Mouse (Mus musculus): Measurements from ENCODE around the gene Zfp869. TPM values are rescaled to one million over a fixed set of nuclear protein-coding genes. Genes with fewer than 3 reads are reported as not detected.
"Not testable (repeated sequence)": the region's sequence is repeated elsewhere in the genome, so short reads cannot be mapped to it uniquely, and the experiment has no call there.

Gene Zfp869
- polyA plus RNA-seq (2015; fragmentation: Nextera tagmentation; extraction: Ambion mirVana) = 14.6 and 16.8 TPM in 2 replicates

DNA sequence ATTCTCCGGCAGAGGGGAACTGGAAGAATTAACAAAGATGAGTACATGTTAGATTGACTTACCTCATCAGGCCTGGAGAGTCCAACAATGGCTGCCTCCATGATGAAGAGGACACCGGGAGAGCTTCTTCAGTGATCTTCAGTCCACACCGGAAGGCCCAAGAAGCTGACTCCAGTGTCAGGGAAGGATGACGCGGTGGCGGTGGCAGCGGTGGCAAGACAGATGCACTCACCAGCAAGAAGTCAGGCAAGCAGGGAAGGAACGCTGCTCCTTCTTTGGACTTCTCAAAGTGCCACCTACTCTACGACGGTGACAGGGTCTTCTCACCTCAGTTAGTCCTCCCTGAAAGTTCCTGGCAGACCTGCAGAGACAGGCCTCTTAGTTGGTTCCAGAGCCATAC lies at the start of gene Zfp869:
TSS of gene Zfp869 (minus strand) at position 101 of the 400 bp plus-strand sequence.
- H3K27ac ChIP-seq (ENCODE audit: low read length); H3K27me3 ChIP-seq (replicated peaks; ENCODE audit: insufficient read depth, low read length); H3K4me1 ChIP-seq (ENCODE audit: insufficient read depth, low read depth, low read length); H3K4me3 ChIP-seq (ENCODE audit: low read depth, low read length); ATAC-seq; H3K9ac ChIP-seq (replicated peaks; ENCODE audit: low read depth); DNase-seq (ENCODE audit: low spot score); H3K9me3 ChIP-seq (ENCODE audit: low read length); H3K4me2 ChIP-seq (replicated peaks; ENCODE audit: low read depth, low read length): not testable (repeated sequence)
- WGBS = 97% methylated on average over 8 of the region's 10 CpGs
- peaks cover 31% of the 10 kb centered on the region; the same call in 1 of the 2 replicates for H3K36me3 ChIP-seq (ENCODE audit: insufficient read depth, low read length)

DNA sequence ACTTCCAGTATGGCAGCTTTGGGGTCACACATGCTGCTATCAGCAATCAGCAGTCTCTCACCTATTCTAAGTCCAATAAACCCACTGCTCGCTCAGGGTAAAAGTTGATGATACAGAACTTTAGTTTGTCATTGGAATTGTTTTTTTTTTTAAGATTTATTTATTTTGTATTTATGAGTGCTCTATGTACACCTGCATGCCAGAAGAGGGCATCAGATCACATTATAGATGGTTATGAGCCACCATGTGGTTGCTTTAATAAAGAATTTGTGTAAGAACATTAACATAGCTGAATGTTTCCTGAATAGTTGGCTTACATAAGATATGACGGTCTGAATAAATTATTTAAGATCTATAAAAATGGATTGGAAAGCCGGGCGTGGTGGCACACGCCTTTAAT lies 47.8 kb upstream of the Zfp869 start:
- no peak overlapping the region for H3K4me3 ChIP-seq (ENCODE audit: low read depth, low read length)
- DNase-seq (ENCODE audit: low spot score) (no peak), ATAC-seq (no peak)
- H3K36me3 ChIP-seq (ENCODE audit: insufficient read depth, low read length) = no peaks in the 10 kb centered on the region
- H3K4me2 ChIP-seq (replicated peaks; ENCODE audit: low read depth, low read length) = no peak overlapping the region
- TF ChIP-seq EP300 (IDR thresholded peaks at IDR 0.05) (no peak), CTCF (IDR thresholded peaks at IDR 0.05) (peak; percentile 16; the same call in 1 of the 2 replicates)
- no peaks in the 10 kb centered on the region for H3K27me3 ChIP-seq (replicated peaks; ENCODE audit: insufficient read depth, low read length)
- 96% methylated on average over 5 of the region's 5 CpGs for WGBS
- H3K9me3 ChIP-seq (ENCODE audit: low read length) = no peaks in the 10 kb centered on the region
- H3K9ac ChIP-seq (replicated peaks; ENCODE audit: low read depth) = no peak overlapping the region
- no peaks in the 10 kb centered on the region for H3K4me1 ChIP-seq (ENCODE audit: insufficient read depth, low read depth, low read length)
- H3K27ac ChIP-seq (ENCODE audit: low read length) = no peak overlapping the region

DNA sequence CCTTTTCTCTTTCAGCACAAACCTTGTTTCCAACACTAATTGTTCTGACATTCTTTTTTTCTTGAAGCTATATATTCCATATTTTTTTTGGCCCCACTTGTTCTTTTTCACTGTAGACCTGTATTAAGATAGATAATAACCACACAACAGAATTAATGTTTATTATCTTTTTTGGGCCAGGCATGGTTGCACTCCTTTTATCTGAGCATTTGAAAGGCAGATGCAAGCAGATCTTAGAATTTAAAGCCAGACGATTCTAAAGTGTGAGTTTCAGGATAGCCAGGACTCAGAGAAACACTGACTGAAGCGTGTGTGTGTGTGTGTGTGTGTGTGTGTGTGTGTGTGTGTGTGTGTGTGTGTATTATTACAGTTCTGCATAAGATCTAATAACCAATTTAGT lies 41.9 kb upstream of the Zfp869 start:
- ATAC-seq (no peak), DNase-seq (ENCODE audit: low spot score) (no peak)
- Histone ChIP-seq H3K36me3 (ENCODE audit: insufficient read depth, low read length) (no peaks in the 10 kb centered on the region), H3K4me2 (replicated peaks; ENCODE audit: low read depth, low read length) (no peak overlapping the region), H3K27ac (ENCODE audit: low read length) (no peak overlapping the region), H3K9ac (replicated peaks; ENCODE audit: low read depth) (no peak overlapping the region), H3K9me3 (ENCODE audit: low read length) (no peaks in the 10 kb centered on the region), H3K27me3 (replicated peaks; ENCODE audit: insufficient read depth, low read length) (no peaks in the 10 kb centered on the region), H3K4me3 (ENCODE audit: low read depth, low read length) (no peak overlapping the region), H3K4me1 (ENCODE audit: insufficient read depth, low read depth, low read length) (peaks cover 7% of the 10 kb centered on the region; the same call in 1 of the 2 replicates)
- 85% methylated on average over 2 of the region's 2 CpGs for whole genome bisulfite sequencing
- TF ChIP-seq CTCF (IDR thresholded peaks at IDR 0.05) (no peak), EP300 (IDR thresholded peaks at IDR 0.05) (no peak)

DNA sequence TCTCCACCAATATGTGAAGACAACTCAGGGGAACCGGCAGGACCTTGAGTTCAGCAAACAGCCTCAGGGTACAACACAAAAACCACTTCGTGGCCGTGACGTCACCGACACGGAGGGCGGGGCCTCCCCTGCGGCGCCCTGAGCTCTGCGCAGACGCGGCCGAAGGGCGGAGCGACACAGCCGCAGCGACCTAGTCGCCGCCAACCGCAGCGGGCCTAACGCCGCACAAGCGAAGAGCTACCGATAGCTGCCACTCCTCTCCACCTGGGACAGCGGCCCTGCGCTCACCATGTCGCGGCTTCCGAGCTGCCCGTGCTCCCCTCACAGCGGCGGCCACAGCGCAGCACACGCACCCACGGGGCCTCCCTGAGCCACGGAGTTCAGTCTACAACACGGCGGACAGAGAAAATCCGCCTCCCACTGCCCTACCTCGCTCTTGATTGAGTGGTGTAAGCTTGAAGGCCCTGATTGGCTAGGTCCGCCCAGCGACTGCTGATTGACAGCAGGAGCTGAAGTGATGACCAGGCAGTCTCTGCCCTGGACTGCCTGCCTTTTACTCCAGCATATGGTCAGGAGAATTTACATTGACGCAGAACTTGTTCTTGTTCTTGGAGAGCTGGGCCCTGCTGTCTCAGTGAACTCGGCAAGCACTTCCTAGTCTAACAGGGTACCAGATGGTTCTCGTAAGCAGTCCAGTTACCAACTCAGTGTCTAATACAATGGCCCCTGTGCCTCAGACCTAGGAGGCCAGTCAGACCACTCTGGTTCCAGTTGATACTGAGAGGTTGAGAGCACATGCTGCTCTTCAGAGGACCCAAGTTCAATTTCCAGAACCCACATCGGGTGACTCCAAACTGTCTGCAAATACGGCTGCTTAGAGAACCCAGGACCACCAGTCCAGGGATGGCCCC lies 39.3 kb upstream of the Zfp869 start, which contains the start of gene Zfp963:
TSS of gene Zfp963 (minus strand) at position 427 of the 911 bp plus-strand sequence.
- no peaks in the 10 kb centered on the region for H3K9me3 ChIP-seq (ENCODE audit: low read length)
- H3K4me1 ChIP-seq (ENCODE audit: insufficient read depth, low read depth, low read length) = peaks cover 7% of the 10 kb centered on the region; the same call in 1 of the 2 replicates
- peak within 1 kb of the TSS; percentile 70 for H3K4me3 ChIP-seq (ENCODE audit: low read depth, low read length)
- DNase-seq (ENCODE audit: low spot score) (peak; percentile 97), ATAC-seq (peak; percentile 99)
- H3K36me3 ChIP-seq (ENCODE audit: insufficient read depth, low read length) = no peaks in the 10 kb centered on the region
- TF ChIP-seq CTCF (IDR thresholded peaks at IDR 0.05) = no peak
- no peak for TF ChIP-seq EP300 (IDR thresholded peaks at IDR 0.05)
- peak within 1 kb of the TSS; percentile 92 for H3K9ac ChIP-seq (replicated peaks; ENCODE audit: low read depth)
- no peaks in the 10 kb centered on the region for H3K27me3 ChIP-seq (replicated peaks; ENCODE audit: insufficient read depth, low read length)
- peak within 1 kb of the TSS; percentile 99 for H3K27ac ChIP-seq (ENCODE audit: low read length)
- peak within 1 kb of the TSS; percentile 51 for H3K4me2 ChIP-seq (replicated peaks; ENCODE audit: low read depth, low read length)
- 2% methylated on average over 48 of the region's 48 CpGs for WGBS

DNA sequence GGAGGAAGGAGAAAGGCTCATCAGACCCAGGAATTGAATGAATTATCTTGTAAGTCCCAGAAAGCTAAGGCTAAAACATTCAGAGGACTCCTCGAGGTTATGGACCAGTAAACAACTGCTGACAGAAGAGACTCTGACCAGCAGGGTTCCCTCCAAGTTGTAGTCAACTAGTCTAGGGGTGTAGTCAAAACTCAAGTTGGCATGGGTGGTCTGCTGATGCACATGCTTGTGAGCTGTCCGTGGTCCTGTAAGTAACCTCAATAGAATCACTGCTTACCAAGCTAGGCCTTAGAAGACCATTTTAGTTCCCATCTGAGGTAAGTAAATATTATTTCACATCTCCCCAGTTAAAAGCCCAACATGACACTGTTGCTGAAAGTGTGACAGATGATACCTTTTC lies 30.7 kb upstream of the Zfp869 start:
- H3K27me3 ChIP-seq (replicated peaks; ENCODE audit: insufficient read depth, low read length) = no peaks in the 10 kb centered on the region
- no peaks in the 10 kb centered on the region for H3K36me3 ChIP-seq (ENCODE audit: insufficient read depth, low read length)
- DNase-seq (ENCODE audit: low spot score) (no peak), ATAC-seq (no peak)
- H3K27ac ChIP-seq (ENCODE audit: low read length) = no peak overlapping the region
- 80% methylated on average over 2 of the region's 2 CpGs for WGBS
- H3K4me1 ChIP-seq (ENCODE audit: insufficient read depth, low read depth, low read length) = no peaks in the 10 kb centered on the region
- no peak overlapping the region for H3K4me2 ChIP-seq (replicated peaks; ENCODE audit: low read depth, low read length)
- H3K9me3 ChIP-seq (ENCODE audit: low read length) = no peaks in the 10 kb centered on the region
- H3K9ac ChIP-seq (replicated peaks; ENCODE audit: low read depth) = no peak overlapping the region
- TF ChIP-seq EP300 (IDR thresholded peaks at IDR 0.05) (no peak), CTCF (IDR thresholded peaks at IDR 0.05) (no peak)
- no peak overlapping the region for H3K4me3 ChIP-seq (ENCODE audit: low read depth, low read length)

DNA sequence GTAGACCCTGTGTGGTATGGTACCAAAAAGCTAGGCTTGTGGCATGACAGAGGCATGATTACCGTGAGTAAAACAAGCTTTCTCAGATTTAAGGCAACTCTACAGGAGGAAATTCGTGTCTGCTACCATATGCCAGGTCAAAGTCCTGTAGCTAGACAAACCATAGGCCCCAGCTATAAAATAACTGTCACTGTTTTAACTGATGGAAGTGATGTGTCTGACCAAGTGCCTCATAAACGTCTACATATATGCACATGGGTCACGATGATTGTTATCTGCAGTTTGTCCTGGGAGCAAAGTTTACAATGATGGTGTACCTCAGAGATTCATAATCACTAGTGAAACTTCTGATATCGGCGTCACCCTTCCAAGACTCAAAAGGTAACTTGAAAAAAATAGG lies 30.2 kb upstream of the Zfp869 start:
- Histone ChIP-seq H3K4me3 (ENCODE audit: low read depth, low read length) (no peak overlapping the region), H3K4me1 (ENCODE audit: insufficient read depth, low read depth, low read length) (no peaks in the 10 kb centered on the region), H3K27ac (ENCODE audit: low read length) (no peak overlapping the region), H3K36me3 (ENCODE audit: insufficient read depth, low read length) (no peaks in the 10 kb centered on the region), H3K9me3 (ENCODE audit: low read length) (no peaks in the 10 kb centered on the region), H3K9ac (replicated peaks; ENCODE audit: low read depth) (no peak overlapping the region), H3K4me2 (replicated peaks; ENCODE audit: low read depth, low read length) (no peak overlapping the region), H3K27me3 (replicated peaks; ENCODE audit: insufficient read depth, low read length) (no peaks in the 10 kb centered on the region)
- WGBS = 84% methylated on average over 6 of the region's 6 CpGs
- DNase-seq (ENCODE audit: low spot score) (no peak), ATAC-seq (no peak)
- TF ChIP-seq EP300 (IDR thresholded peaks at IDR 0.05) (no peak), CTCF (IDR thresholded peaks at IDR 0.05) (no peak)
